Mouse (Mus musculus): ENCODE measurements at regions not wholly inside any gene's neighbourhood (a gene's known extent, or its start where the extent isn't known, plus 50 kb on each side); places are given as distances from the start of the nearest gene placed in this dataset.

DNA sequence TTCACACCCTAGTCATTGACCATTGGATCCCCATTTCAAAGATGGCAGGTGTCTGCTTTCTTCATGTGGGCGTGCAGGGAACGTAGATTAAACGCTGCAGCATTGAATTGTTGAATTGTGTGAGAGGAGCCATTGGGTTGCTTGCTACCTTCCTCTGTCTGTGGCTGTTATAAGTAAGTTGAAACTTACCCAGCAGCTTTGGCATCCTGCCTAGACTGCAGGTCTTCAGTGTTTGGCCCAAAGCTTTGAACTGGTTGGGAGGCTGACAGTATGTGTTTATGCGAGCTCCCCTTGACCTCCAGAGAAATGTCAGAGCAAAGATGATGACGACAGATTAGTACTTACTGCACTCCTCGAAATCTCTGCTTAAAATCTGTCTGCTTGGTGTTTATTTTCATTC is 473.8 kb downstream of the Irx1 start:
- ATAC-seq (ENCODE audit: insufficient read depth, low FRiP score, low TSS enrichment) (no peak), DNase-seq (ENCODE audit: low spot score) (no peak)
- Histone ChIP-seq H3K9me3 (ENCODE audit: control insufficient read depth, low read length) (no peaks in the 10 kb centered on the region), H3K27ac (ENCODE audit: low read depth, low read length) (no peak overlapping the region), H3K9ac (ENCODE audit: low read length) (no peak overlapping the region), H3K36me3 (ENCODE audit: control insufficient read depth, insufficient read depth, low read length) (no peaks in the 10 kb centered on the region), H3K4me3 (ENCODE audit: low read depth, low read length) (no peak overlapping the region), H3K4me1 (ENCODE audit: control insufficient read depth, insufficient read depth, low read length) (no peaks in the 10 kb centered on the region), H3K4me2 (ENCODE audit: low read depth) (no peak overlapping the region), H3K27me3 (ENCODE audit: control insufficient read depth, insufficient read depth, low read length) (no peaks in the 10 kb centered on the region)
- 86% methylated on average over 6 of the region's 6 CpGs for WGBS

DNA sequence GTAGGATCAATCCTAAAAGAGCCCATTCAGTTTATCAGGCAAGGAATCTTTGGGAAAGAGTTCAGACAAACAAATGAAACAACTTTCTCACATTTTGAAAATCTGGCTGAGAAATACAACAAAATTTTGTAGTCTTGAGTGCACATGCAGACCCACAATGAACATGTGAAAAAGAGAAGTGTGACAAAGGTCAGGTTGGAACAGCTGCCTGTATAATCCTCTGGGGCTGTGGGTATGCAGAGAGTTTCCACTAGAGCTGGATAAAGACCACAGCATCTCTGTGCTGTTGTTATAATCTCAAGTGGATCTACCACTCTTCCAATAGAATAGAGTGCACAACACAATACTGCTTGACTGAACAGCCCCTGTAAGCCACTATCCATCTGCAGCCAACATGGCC is 482.3 kb downstream of the Irx1 start:
- Histone ChIP-seq H3K4me1 (ENCODE audit: control insufficient read depth, insufficient read depth, low read length) (no peaks in the 10 kb centered on the region), H3K36me3 (ENCODE audit: control insufficient read depth, insufficient read depth, low read length) (no peaks in the 10 kb centered on the region), H3K27me3 (ENCODE audit: control insufficient read depth, insufficient read depth, low read length) (no peaks in the 10 kb centered on the region), H3K27ac (ENCODE audit: low read depth, low read length) (no peak overlapping the region), H3K4me2 (ENCODE audit: low read depth) (no peak overlapping the region), H3K9ac (ENCODE audit: low read length) (no peak overlapping the region), H3K9me3 (ENCODE audit: control insufficient read depth, low read length) (no peaks in the 10 kb centered on the region), H3K4me3 (ENCODE audit: low read depth, low read length) (no peak overlapping the region)
- DNase-seq (ENCODE audit: low spot score) (no peak), ATAC-seq (ENCODE audit: insufficient read depth, low FRiP score, low TSS enrichment) (no peak)

DNA sequence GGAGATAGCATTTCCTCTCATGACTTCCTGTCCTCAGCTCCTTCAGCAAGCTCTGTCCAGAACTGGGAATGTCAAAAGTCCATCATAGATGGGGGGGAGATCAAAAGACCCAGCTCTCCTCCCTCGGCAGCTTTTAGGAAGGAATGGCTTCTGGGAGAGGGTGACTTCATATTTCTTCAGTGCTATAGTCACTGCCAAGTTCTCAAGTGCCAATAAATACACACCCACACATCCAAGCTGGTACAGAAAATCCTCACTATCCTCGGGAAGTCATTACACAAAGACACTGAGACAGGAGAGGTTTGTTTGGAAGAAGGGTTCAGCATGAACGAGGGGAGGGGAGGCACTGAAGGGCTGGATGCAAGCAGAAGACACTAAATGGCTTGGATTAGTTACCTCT is 502.0 kb downstream of the Irx1 start:
- ATAC-seq (ENCODE audit: insufficient read depth, low FRiP score, low TSS enrichment), result no peak
- H3K9ac ChIP-seq (ENCODE audit: low read length), result no peak overlapping the region
- no peak overlapping the region for H3K27ac ChIP-seq (ENCODE audit: low read depth, low read length)
- no peak for DNase-seq (ENCODE audit: low spot score)
- no peaks in the 10 kb centered on the region for H3K9me3 ChIP-seq (ENCODE audit: control insufficient read depth, low read length)
- H3K4me3 ChIP-seq (ENCODE audit: low read depth, low read length), result no peak overlapping the region
- no peak overlapping the region for H3K4me2 ChIP-seq (ENCODE audit: low read depth)
- H3K4me1 ChIP-seq (ENCODE audit: control insufficient read depth, insufficient read depth, low read length), result peaks cover 5% of the 10 kb centered on the region; the same call in 1 of the 2 replicates
- no peaks in the 10 kb centered on the region for H3K36me3 ChIP-seq (ENCODE audit: control insufficient read depth, insufficient read depth, low read length)
- peaks cover 4% of the 10 kb centered on the region; the same call in 1 of the 2 replicates for H3K27me3 ChIP-seq (ENCODE audit: control insufficient read depth, insufficient read depth, low read length)
- 79% methylated on average over 3 of the region's 3 CpGs for WGBS

DNA sequence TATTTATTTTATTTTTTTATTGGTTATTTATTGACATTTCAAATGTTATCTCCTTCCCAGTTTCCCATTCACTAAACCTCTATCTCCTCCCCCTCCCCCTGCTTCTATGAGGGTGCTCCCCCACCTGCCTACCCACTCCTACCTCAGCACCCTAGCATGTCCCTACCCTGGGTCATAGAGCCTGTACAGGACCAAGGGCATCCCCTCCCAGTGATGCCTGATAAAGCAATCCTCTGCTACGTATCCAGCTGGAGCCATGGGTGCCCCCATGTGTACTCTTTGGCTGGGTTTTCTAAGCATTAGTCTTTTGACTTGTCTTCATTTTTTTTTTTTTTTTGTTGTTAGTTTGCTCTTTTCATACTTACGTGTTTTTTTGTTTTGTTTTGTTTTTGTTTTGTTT is 502.9 kb downstream of the Irx1 start:
- WGBS, result 75% methylated on average over 2 of the region's 2 CpGs
- H3K36me3 ChIP-seq (ENCODE audit: control insufficient read depth, insufficient read depth, low read length), result no peaks in the 10 kb centered on the region
- ATAC-seq (ENCODE audit: insufficient read depth, low FRiP score, low TSS enrichment), result no peak
- H3K27ac ChIP-seq (ENCODE audit: low read depth, low read length), result no peak overlapping the region
- peaks cover 4% of the 10 kb centered on the region; the same call in 1 of the 2 replicates for H3K27me3 ChIP-seq (ENCODE audit: control insufficient read depth, insufficient read depth, low read length)
- H3K4me1 ChIP-seq (ENCODE audit: control insufficient read depth, insufficient read depth, low read length), result peaks cover 5% of the 10 kb centered on the region; the same call in 1 of the 2 replicates
- no peak overlapping the region for H3K4me3 ChIP-seq (ENCODE audit: low read depth, low read length)
- H3K9ac ChIP-seq (ENCODE audit: low read length), result no peak overlapping the region
- H3K4me2 ChIP-seq (ENCODE audit: low read depth), result no peak overlapping the region
- DNase-seq (ENCODE audit: low spot score), result no peak
- H3K9me3 ChIP-seq (ENCODE audit: control insufficient read depth, low read length), result no peaks in the 10 kb centered on the region

DNA sequence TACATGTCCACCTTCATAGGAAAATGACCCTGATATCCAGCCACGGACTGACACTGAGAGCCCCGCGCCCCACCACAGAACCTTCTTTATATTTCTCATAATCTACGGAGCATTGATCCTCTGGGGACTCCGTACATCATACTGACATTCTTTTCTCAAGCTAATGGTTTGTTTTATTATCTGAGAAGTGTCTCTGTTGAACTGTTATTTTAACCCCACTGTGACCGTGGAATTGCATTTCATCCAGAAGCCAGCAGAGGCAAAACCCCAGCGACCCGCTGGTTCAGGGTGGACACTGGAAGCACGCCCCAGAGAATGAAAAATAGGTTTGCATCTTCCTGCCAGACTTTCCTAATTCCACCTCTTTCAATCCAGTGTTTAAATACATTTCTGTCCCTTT is 503.4 kb downstream of the Irx1 start:
- no peaks in the 10 kb centered on the region for H3K36me3 ChIP-seq (ENCODE audit: control insufficient read depth, insufficient read depth, low read length)
- WGBS, result 21% methylated on average over 9 of the region's 9 CpGs
- H3K9me3 ChIP-seq (ENCODE audit: control insufficient read depth, low read length), result no peaks in the 10 kb centered on the region
- no peak overlapping the region for H3K4me3 ChIP-seq (ENCODE audit: low read depth, low read length)
- DNase-seq (ENCODE audit: low spot score), result peak; percentile 29
- peaks cover 4% of the 10 kb centered on the region; the same call in 1 of the 2 replicates for H3K27me3 ChIP-seq (ENCODE audit: control insufficient read depth, insufficient read depth, low read length)
- no peak overlapping the region for H3K9ac ChIP-seq (ENCODE audit: low read length)
- peaks cover 5% of the 10 kb centered on the region; the same call in 1 of the 2 replicates for H3K4me1 ChIP-seq (ENCODE audit: control insufficient read depth, insufficient read depth, low read length)
- H3K4me2 ChIP-seq (ENCODE audit: low read depth), result no peak overlapping the region
- no peak overlapping the region for H3K27ac ChIP-seq (ENCODE audit: low read depth, low read length)
- ATAC-seq (ENCODE audit: insufficient read depth, low FRiP score, low TSS enrichment), result no peak

DNA sequence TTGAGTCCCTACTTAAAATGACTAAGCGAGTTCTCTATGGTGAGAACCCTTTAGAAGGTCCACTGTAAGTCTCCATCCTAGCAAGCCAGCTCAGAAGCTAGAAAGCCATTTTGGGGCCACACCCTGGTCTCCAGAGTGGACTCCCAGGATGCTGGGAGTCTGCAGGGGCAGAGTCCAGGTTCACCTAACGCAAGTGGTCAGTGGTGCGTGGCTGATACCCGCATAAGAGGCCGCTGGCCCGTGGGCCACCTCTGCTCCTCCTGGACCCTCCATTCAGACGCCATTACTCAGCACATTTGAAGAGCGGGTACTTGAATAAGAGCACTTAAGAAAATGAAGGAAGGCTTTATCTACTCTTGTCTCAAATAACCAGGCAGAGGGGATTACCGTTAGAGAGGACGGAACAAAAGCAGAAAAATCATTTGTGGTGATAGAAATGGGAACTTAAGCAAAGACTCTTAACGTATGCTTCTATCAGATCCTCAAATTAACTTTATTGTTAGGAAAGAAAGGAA is 504.4 kb downstream of the Irx1 start:
- no peak overlapping the region for H3K9ac ChIP-seq (ENCODE audit: low read length)
- H3K27me3 ChIP-seq (ENCODE audit: control insufficient read depth, insufficient read depth, low read length), result peaks cover 4% of the 10 kb centered on the region; the same call in 1 of the 2 replicates
- H3K36me3 ChIP-seq (ENCODE audit: control insufficient read depth, insufficient read depth, low read length), result no peaks in the 10 kb centered on the region
- H3K27ac ChIP-seq (ENCODE audit: low read depth, low read length), result 0 out of 2 replicates have a peak overlapping the region, but pooled peaks have one; percentile 31
- ATAC-seq (ENCODE audit: insufficient read depth, low FRiP score, low TSS enrichment), result no peak
- WGBS, result 30% methylated on average over 11 of the region's 11 CpGs
- peak; percentile 16 for DNase-seq (ENCODE audit: low spot score)
- peak overlapping the region; percentile 38 for H3K4me2 ChIP-seq (ENCODE audit: low read depth)
- H3K4me3 ChIP-seq (ENCODE audit: low read depth, low read length), result no peak overlapping the region
- H3K4me1 ChIP-seq (ENCODE audit: control insufficient read depth, insufficient read depth, low read length), result peaks cover 5% of the 10 kb centered on the region; the same call in 1 of the 2 replicates
- H3K9me3 ChIP-seq (ENCODE audit: control insufficient read depth, low read length), result no peaks in the 10 kb centered on the region

DNA sequence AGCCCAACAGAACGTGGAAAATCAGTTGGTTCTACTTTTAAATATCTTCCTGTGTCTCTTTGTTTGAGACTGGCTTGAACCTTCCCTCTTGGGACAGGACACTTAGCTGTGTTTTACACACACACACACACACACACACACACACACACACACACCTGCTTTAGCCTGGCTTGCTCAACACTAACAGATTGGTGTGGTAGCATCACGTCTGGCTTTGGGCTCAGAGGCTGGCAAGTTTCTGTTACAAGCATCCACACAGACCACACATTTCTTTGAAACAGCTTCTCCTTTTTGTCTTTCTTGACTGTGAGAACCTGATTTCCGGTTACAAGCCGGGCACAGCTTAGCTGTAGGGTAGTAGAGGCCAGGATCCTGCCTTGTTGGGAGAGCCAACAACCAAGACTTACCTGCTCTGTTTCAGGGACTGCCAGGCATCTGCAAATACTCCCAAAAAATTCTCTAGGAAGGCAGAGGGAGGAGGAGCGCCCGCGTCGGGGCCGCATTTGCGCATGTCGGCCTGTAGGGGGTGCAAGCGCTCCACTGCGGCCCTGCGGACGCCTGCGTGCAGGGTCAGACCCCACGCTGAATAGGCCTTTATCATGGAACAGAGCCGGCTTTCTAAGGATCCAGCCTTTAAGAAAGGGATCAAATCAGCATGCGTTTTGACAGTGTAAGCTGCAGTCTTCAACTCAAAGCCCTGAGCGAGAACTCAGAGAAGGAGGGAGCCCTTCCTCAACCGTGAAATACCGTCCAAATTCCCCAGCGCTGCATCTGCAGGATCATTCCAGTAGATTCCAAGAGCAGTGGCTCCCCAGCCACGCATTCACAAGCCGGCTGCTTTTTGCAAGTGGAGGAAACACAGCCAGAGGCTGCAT is 505.2 kb downstream of the Irx1 start:
- Histone ChIP-seq H3K4me3 (ENCODE audit: low read depth, low read length) (no peak overlapping the region; the same call in 1 of the 2 replicates), H3K27ac (ENCODE audit: low read depth, low read length) (0 out of 2 replicates have a peak overlapping the region, but pooled peaks have one; percentile 31), H3K36me3 (ENCODE audit: control insufficient read depth, insufficient read depth, low read length) (no peaks in the 10 kb centered on the region), H3K9me3 (ENCODE audit: control insufficient read depth, low read length) (no peaks in the 10 kb centered on the region), H3K4me1 (ENCODE audit: control insufficient read depth, insufficient read depth, low read length) (peaks cover 5% of the 10 kb centered on the region; the same call in 1 of the 2 replicates), H3K9ac (ENCODE audit: low read length) (0 out of 2 replicates have a peak overlapping the region, but pooled peaks have one; percentile 38), H3K4me2 (ENCODE audit: low read depth) (peak overlapping the region; percentile 38), H3K27me3 (ENCODE audit: control insufficient read depth, insufficient read depth, low read length) (peaks cover 4% of the 10 kb centered on the region; the same call in 1 of the 2 replicates)
- ATAC-seq (ENCODE audit: insufficient read depth, low FRiP score, low TSS enrichment) (peak; percentile 84), DNase-seq (ENCODE audit: low spot score) (peak; percentile 90)
- WGBS, result 4% methylated on average over 25 of the region's 25 CpGs

DNA sequence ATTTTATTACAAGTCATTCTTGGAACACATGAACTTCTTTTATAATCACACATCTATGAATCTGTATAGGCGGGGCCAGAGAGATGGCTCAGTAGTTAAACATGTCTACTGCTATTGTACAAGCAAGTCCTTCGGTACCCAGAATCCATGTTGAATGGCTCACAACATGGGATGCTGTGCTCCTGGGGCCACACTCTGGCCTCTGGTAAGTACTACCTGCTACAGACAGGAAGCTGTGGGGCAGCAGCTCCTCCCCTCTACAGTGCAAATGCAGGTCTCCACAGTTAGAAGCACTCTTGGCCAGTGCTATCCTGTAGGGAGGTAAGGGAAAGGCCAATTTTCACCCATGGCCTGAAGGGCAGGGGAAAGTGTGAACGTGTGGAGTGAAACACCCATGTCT is 506.0 kb downstream of the Irx1 start:
- no peak for ATAC-seq (ENCODE audit: insufficient read depth, low FRiP score, low TSS enrichment)
- DNase-seq (ENCODE audit: low spot score), result no peak
- Histone ChIP-seq H3K36me3 (ENCODE audit: control insufficient read depth, insufficient read depth, low read length) (no peaks in the 10 kb centered on the region), H3K4me1 (ENCODE audit: control insufficient read depth, insufficient read depth, low read length) (peaks cover 5% of the 10 kb centered on the region; the same call in 1 of the 2 replicates), H3K27me3 (ENCODE audit: control insufficient read depth, insufficient read depth, low read length) (peaks cover 4% of the 10 kb centered on the region; the same call in 1 of the 2 replicates), H3K9me3 (ENCODE audit: control insufficient read depth, low read length) (no peaks in the 10 kb centered on the region), H3K4me2 (ENCODE audit: low read depth) (no peak overlapping the region), H3K9ac (ENCODE audit: low read length) (no peak overlapping the region), H3K4me3 (ENCODE audit: low read depth, low read length) (no peak overlapping the region), H3K27ac (ENCODE audit: low read depth, low read length) (no peak overlapping the region)
- WGBS, result 76% methylated on average over 3 of the region's 3 CpGs
